Mouse (Mus musculus): ENCODE data around the gene Hdgfl3. TPM values are rescaled to one million over a fixed set of nuclear protein-coding genes. Genes with fewer than 3 reads are reported as not detected.

Gene Hdgfl3
- total RNA-seq, 2 experiments from 2014 or later = 3.7 to 4.3 TPM

DNA sequence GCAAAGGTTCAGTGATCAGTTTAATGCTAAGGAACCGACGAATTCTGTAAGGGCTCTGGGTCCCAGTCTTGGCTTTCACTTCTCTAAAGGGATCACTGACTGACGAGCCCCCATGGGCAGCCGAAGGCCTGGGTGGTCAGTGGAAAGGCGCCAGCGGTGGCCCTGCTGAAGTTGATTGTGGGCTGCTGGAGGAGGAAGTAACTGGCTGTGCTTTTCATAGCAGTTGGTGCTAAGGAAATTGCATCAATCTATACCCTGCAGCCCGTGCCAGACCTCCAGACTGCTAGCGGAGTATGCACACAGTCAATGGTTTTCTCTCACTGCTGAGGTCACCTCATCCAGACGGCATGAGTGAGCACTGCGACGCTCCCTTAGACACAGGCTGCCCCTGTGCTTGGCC, 74.2 kb downstream of the Hdgfl3 start:
- peak; percentile 35 for DNase-seq
- intact Hi-C loops (cut with DNase I; ENCODE audit: low total_unique reads) = no loop called here

DNA sequence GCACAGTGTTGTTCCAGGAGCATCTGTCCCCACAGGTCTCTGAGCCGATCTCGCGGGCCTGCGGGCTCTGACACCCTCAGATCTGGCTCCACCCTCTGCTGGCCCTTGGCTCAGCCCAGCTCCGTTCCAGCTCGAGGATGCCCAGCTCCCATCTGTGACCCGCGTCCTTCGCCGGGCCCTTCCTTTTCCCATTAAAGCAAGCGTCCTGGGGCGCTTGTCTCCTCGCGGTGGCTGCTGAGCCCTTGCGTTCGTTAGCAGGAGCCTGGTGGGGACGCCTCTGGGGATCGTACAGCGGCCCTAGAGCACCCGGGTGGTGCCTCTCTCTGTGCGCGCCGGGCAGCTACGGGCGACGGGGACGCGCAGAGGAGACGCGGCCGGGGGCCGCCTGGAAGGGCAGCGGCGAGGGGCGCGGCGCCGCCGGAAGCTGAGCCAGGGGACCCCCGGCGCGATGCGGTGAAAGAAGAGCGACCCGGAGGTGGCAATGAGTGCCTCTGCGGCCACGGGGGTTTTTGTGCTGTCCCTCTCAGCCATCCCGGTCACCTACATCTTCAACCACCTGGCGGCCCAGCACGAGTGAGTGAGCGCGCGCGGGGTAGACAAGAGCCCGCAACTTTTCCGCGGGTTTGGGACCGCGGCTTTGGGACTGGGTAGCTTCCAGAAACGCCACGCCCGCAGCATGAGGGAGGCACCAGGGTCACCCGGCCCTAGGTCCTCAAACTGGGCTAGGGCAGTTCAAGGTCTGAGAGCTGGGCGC, 75.1 kb downstream of the Hdgfl3 start, which contains the start of gene Tm6sf1:
Gene Tm6sf1, plus strand, starts transcription at position 34 of the 754 bp plus-strand sequence.
- intact Hi-C loops (cut with DNase I; ENCODE audit: low total_unique reads) = no loop called here
- peak; percentile 68 for DNase-seq

GRCm38 (mm10) chr7:81858236-81858635, 76.0 kb downstream of the Hdgfl3 start:
- DNase-seq = no peak
- intact Hi-C loops (cut with DNase I; ENCODE audit: low total_unique reads) = no loop called here

DNA sequence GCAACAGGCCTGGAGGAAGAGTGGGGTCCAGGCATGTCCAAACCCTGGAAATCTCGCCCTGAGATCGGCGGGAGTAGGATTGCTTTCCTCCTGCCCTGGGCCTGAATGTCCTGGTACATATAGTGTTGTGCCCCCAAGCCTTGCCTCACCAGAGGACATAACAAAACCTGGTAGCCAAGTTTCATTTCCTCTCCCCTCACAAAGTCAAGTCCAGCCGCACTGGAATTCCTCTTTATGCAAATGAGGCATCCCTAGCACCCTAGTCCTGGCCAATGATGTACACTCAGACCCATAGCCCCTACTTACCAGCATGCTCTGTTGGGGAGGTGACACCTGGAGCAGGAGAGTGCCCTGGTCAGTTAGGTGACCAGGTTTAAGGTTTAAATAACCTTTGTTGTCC, 78.1 kb downstream of the Hdgfl3 start:
- intact Hi-C loops (cut with DNase I; ENCODE audit: low total_unique reads) = no loop called here
- DNase-seq = no peak

DNA sequence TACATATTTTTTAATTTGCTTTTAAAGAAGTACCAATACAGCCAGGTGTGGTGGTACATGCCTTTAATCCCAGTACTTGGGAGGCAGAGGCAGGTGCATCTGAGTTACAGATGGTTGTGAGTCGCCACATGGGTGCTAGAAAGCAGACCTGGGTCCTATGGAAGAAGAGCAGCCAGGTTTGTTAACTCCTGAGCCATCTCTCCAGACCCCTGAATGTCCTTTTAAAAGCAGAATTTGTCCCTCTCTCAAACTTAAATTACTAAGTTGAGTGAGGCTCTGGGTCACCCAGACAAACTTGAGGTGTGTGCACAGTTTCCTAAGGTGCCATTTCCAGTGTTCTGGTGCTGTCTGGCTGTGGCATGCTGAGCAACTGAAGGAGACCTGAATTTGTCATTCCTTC, 78.6 kb downstream of the Hdgfl3 start, which contains the start of gene Gm10160:
Gene Gm10160, minus strand, starts transcription at position 101 of the 400 bp plus-strand sequence.
- DNase-seq = no peak
- intact Hi-C loops (cut with DNase I; ENCODE audit: low total_unique reads) = no loop called here

GRCm38 (mm10) chr7:81854568-81855307, 79.5 kb downstream of the Hdgfl3 start:
- DNase-seq = no peak
- intact Hi-C loops (cut with DNase I; ENCODE audit: low total_unique reads) = no loop called here

DNA sequence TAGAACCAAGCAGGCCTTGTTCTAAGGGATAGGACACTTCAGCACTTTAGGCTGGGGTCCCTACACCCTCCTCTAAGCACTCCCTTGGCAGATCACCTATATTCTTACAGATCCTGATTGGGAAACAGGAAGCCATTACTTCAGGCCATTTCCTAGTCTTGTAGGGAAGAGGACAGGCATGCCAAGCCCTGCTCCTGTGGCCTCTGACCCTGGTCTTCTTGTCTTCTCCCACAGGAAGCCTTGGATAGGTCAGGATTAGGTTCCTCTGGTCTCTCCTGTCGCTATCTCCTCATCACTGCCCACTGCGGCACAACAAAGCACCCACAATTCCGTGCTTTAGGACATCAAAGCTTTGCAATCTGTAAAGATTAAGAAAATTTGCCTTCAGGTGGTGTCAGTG, 82.6 kb downstream of the Hdgfl3 start:
- intact Hi-C loops (cut with DNase I; ENCODE audit: low total_unique reads) = no loop called here
- no peak for DNase-seq

DNA sequence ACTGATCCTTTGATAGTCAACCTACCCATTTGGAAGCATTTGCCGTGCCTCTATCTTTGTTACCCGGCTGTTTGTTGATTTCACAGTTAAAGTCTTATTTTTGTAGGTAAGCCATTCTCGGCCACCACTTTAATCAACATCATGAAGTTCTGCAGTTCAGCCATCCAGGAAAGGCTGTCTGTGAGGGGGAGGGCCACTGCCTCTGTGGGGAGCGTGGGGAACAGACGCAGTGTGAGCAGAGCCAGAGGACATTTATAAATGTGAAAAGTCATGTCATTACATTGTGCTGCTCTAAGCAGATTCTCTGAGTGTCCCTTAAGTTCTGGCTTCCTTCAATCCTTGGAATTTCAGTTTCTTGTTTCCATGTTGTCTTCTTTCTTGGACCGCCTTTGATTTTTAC, 84.1 kb downstream of the Hdgfl3 start:
- intact Hi-C loops (cut with DNase I; ENCODE audit: low total_unique reads) = no loop called here
- DNase-seq = no peak

DNA sequence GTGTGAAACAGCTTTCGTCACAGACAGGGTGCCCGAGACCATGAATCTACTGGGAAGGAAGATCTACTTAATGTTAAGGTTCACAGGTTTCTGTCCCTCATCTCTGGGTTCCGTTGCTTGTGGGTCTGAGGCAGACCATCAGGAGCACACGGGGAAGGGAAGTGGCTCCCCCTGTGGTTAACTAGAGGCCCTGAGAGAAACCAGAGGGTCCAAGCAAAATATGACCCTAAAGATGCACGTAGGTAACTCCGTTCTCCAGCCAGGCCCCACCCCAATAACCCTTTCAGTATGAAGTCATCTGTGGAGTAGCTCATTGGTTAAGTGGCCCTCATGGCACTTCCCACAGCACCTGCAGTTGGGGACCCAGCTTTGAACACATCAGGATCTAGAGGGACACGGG, 84.6 kb downstream of the Hdgfl3 start:
- DNase-seq = no peak
- intact Hi-C loops (cut with DNase I; ENCODE audit: low total_unique reads) = no loop called here

DNA sequence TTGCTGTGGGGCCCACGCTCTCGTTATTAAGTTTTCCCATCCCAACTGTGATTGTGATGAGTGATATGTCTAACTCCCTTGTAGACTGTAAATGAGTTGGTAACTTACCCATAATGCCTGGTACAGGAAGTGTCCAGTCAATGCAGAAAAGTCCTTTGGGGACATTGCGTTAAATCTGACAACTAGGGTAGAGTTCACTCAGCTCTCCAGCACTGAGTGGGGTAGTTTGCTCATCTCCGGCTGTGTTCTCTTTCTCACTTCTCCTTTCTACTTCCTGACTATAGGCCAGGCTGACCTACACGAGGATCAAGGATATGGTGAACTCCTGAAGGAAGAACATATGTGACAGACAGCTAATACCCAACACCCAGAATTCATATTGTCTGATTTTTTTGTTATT, 85.1 kb downstream of the Hdgfl3 start:
- DNase-seq = no peak
- intact Hi-C loops (cut with DNase I; ENCODE audit: low total_unique reads) = no loop called here

- no peak for DNase-seq
- intact Hi-C loops (cut with DNase I; ENCODE audit: low total_unique reads) = no loop called here
Measured at GRCm38 (mm10) chr7:81847777-81848176, 86.5 kb downstream of the Hdgfl3 start.

DNA sequence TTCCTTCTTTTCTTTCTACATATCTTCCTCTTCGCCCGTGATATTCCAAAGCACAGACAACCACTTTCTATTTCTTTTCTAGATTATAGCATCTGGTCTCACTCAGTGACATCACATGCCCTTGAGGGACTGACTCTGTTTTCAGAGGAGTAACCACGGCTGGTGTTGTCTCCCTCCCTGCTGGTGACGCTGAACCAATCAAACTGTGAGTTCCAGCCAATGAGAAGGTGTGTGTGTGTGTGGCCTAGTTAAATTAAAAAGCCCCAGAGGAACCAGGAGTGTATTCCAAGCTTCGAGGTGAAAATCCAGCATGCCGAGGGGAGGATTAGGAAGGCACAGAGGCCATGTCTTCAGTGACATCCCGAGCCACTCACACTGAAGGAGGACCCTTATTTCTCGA, 87.3 kb downstream of the Hdgfl3 start:
- DNase-seq = no peak
- intact Hi-C loops (cut with DNase I; ENCODE audit: low total_unique reads) = no loop called here

DNA sequence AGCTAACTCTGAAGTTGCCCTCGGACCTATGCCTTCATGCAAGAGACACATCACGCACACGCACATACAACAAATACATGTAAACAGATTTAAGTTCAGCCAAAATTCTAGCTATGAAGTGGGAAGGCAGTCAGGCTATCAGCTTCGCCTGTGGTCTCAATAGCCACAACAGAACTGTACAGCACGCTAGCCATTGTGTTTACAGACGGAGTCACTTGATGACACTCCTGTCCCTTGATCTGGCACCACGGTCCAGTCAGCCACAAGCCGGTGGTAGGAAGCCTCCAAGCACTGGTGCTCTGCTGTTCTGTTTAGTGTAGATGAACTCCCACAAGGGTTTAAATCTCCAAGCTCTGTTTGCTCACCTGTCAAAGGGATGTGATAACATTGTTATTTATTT, 88.3 kb downstream of the Hdgfl3 start:
- intact Hi-C loops (cut with DNase I; ENCODE audit: low total_unique reads) = no loop called here

GRCm38 (mm10) chr7:81845313-81845712, 89.0 kb downstream of the Hdgfl3 start:
- intact Hi-C loops (cut with DNase I; ENCODE audit: low total_unique reads) = no loop called here
- DNase-seq = no peak

More for the DNA sequence above, 88.3 kb downstream of the Hdgfl3 start:
- DNase-seq = no peak

DNA sequence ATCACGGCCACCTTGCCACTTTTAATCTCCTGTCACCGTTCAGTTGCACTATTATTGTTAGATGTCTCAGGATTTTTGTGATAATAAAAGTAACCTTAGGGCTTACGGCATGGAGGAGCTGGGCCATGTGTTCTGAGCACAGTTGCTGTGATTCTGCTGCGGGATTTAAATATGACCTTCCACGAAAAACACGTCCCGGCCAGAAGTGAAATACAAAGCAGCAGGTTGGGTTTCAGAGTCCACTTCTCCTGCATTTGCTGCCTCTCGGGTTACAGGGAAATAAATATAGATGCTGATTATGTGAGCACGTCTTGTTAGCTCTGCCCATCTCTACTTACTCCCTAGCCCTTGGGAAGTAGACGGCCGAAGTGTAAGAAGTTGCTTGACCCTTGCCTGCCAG, 89.5 kb downstream of the Hdgfl3 start:
- intact Hi-C loops (cut with DNase I; ENCODE audit: low total_unique reads) = no loop called here
- no peak for DNase-seq

GRCm38 (mm10) chr7:81843903-81844302, 90.4 kb downstream of the Hdgfl3 start:
- no peak for DNase-seq
- intact Hi-C loops (cut with DNase I; ENCODE audit: low total_unique reads) = no loop called here

DNA sequence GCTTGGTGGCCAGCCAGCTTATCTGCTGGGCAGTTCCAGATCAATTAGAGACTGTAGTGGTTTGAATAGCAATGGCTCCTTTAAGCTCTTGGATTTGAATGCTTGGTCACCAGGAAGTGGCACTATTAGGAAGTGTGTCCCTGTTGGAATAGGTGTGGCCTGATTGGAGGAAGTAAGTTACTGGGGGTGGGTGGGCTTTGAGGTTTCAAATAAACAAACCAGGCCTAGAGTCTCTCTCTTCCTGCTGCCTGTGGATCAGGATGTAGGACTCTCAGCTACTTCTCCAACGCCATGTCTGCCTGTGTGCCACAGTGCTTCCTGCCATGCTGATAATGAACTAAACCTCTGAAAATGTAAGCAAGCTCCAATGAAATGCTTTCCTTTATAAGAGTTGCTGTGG, 91.3 kb downstream of the Hdgfl3 start:
- intact Hi-C loops (cut with DNase I; ENCODE audit: low total_unique reads) = no loop called here
- DNase-seq = no peak

- no peak for DNase-seq
- intact Hi-C loops (cut with DNase I; ENCODE audit: low total_unique reads) = no loop called here
Measured at GRCm38 (mm10) chr7:81842141-81842540, 92.1 kb downstream of the Hdgfl3 start.

DNA sequence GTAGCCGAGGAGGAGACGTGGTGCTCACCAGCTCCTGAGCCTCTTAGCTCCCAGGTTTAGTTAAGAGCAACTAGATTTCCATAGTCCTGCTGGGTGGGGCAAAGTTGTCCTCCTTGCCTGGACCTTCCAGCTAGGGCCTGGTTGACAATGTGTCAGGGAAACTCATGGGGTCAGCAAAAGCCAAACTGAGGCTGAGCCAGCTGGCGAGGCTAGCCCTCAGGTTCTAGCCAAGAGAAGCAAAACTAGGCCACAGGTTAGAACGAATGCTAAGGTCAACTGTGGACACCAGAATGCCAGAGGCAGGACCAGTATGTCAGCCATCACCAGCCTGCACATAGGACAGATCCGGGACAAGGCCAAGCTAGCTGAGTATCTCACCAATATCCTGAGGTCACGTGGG, 92.8 kb downstream of the Hdgfl3 start:
- peak; percentile 49 for DNase-seq

GRCm38 (mm10) chr7:81840661-81841181, 93.6 kb downstream of the Hdgfl3 start:
- no peak for DNase-seq
- intact Hi-C loops (cut with DNase I; ENCODE audit: low total_unique reads) = no loop called here

More for the DNA sequence above, 92.8 kb downstream of the Hdgfl3 start:
- intact Hi-C loops (cut with DNase I; ENCODE audit: low total_unique reads) = no loop called here

DNA sequence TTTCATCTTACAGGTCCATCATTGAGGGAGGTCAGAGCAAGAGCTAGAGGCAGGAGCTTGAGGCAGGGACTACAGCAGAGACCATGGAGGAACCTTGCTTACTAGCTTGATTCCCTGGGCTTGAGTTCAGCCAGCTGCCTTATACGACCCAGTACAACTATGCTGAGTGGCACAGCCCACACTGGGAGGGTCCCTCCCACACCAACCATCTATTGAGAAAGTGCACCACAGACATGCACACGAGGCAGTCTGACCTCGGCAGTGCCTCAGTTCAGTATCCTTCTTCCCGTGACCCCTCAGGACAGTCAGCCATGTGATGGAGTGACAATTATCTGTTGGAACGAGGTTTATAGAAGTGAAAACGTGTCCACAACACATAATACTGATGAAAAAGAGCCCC, 94.5 kb downstream of the Hdgfl3 start:
- no peak for DNase-seq
- intact Hi-C loops (cut with DNase I; ENCODE audit: low total_unique reads) = no loop called here
